Mouse (Mus musculus) liver, embryonic 13.5 days (tissue): Measurements from ENCODE around the gene Mpnd. TPM values are rescaled to one million over a fixed set of nuclear protein-coding genes. Genes with fewer than 3 reads are reported as not detected.

ENCODE experiments used
- ATAC-seq: fragments of 200-750 bp; cut with Nextera tagmentation; 2 replicates; pipeline ENCODE4 v1.8.0; 2017; ENCODE audit warnings: low read depth, mild to moderate bottlenecking, moderate number of reproducible peaks, moderate library complexity
- DNase-seq: peaks from one replicate; pipeline ENCODE4 v3.0.0; 2022
- H3K27ac ChIP-seq: fragments of 300-500 bp; sonication (generic); 2 replicates; pipeline ENCODE4 v1.5.1; 2015; ENCODE audit warnings: moderate library complexity, mild to moderate bottlenecking, inconsistent platforms
- H3K27me3 ChIP-seq: fragments of 300-500 bp; sonication (generic); 2 replicates; pipeline ENCODE4 v1.6.1; 2015; ENCODE audit warnings: mild to moderate bottlenecking, inconsistent platforms
- H3K36me3 ChIP-seq: fragments of 300-500 bp; sonication (generic); 2 replicates; pipeline ENCODE4 v1.6.1; 2015; ENCODE audit warnings: mild to moderate bottlenecking, inconsistent platforms
- H3K4me1 ChIP-seq: fragments of 300-500 bp; sonication (generic); replicated peaks from 2 replicates; pipeline ENCODE4 v1.6.1; 2015; ENCODE audit warnings: inconsistent platforms
- H3K4me2 ChIP-seq: fragments of 300-500 bp; sonication (generic); 2 replicates; pipeline ENCODE4 v1.6.1; 2015; ENCODE audit warnings: inconsistent platforms, mild to moderate bottlenecking, moderate library complexity
- H3K4me3 ChIP-seq: fragments of 300-500 bp; sonication (generic); replicated peaks from 2 replicates; pipeline ENCODE4 v1.5.1; 2015; ENCODE audit warnings: mild to moderate bottlenecking, inconsistent platforms
- H3K9ac ChIP-seq: fragments of 300-500 bp; sonication (generic); 2 replicates; pipeline ENCODE4 v1.6.1; 2015; ENCODE audit warnings: mild to moderate bottlenecking, inconsistent platforms
- H3K9me3 ChIP-seq: fragments of 300-500 bp; sonication (generic); replicated peaks from 2 replicates; pipeline ENCODE4 v1.6.1; 2016; ENCODE audit warnings: inconsistent platforms
- WGBS: fragments of 180-500 bp; shearing (Covaris S2); methylation state at CpG from one replicate; pipeline ENCODE4 v1.1.7; 2015; ENCODE audit not compliant: insufficient replicate concordance; 5-methylcytosine and 5-hydroxymethylcytosine counted together
- polyA plus RNA-seq: library from polyadenylated mRNA; unstranded; fragments of >200 nt; fragmentation: Nextera tagmentation; extraction: Ambion mirVana; gene quantifications from 2 replicates; pipeline ENCODE4 v1.2.1, GENCODE M21; 2015

Mpnd gene
- polyA plus RNA-seq, 1 experiment from 2014 or later = 14.5 TPM

- DNase-seq = no peak
- Histone ChIP-seq H3K27me3 (no peaks in the 10 kb centered on the region), H3K36me3 (peaks cover 64% of the 10 kb centered on the region), H3K27ac (no peak overlapping the region), H3K9ac (no peak overlapping the region), H3K4me3 (no peak overlapping the region), H3K4me1 (peaks cover 49% of the 10 kb centered on the region), H3K4me2 (no peak overlapping the region), H3K9me3 (no peaks in the 10 kb centered on the region)
- ATAC-seq = no peak
- WGBS = 71% methylated on average over 4 of the region's 4 CpGs
Measured at GRCm38 (mm10) chr17:56021161-56021910, 15.8 kb downstream of the Mpnd start.

DNA sequence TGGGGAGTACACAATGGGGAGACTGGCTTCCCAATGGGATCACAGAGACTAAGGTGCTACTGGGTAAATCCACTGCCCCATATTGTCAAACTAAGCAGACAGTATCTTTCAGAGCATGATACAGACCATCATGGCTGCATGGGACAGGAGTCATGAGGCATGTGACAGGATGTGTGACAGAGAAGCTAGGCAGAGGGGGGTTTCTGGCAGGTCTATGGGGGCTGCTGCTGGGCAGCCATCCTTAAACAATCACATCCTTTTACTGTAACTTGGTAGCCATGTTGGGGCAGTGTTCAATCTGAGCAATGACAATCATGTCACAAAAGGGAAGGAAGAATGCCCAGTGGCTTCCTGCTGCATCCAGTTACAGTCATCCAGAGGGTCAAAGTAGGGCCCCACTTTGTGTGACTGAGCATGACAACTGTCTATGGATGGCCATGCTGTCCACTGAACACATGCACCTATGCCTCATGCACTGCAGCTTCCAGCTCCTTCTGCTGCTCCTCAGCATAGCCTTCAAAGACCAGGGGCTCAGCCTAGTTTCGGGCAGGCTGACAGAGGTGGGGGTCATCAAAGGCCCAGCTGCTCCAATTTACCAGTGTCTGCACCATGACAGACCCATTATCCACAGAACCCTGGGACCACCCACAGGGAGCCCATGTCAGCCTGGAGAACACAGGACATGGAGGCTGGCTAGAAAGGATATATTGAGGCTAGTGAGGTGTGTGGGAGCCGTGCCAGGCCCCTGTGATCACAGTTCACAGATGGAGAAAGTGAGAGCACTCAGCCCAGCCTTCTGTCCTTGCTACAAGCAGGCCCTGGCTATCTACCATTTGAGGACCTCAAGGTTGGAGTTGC, 16.8 kb downstream of the Mpnd start:
- H3K4me1 ChIP-seq = peaks cover 58% of the 10 kb centered on the region
- no peak overlapping the region for H3K4me3 ChIP-seq
- no peak overlapping the region for H3K4me2 ChIP-seq
- H3K36me3 ChIP-seq = peaks cover 63% of the 10 kb centered on the region
- no peaks in the 10 kb centered on the region for H3K9me3 ChIP-seq
- no peaks in the 10 kb centered on the region for H3K27me3 ChIP-seq
- no peak for DNase-seq
- ATAC-seq = no peak
- peak overlapping the region; percentile 40; the same call in 1 of the 2 replicates for H3K27ac ChIP-seq
- H3K9ac ChIP-seq = no peak overlapping the region
- 63% methylated on average over 2 of the region's 2 CpGs for WGBS

GRCm38 (mm10) chr17:56022989-56023290, 17.4 kb downstream of the Mpnd start:
- Histone ChIP-seq H3K27me3 (no peaks in the 10 kb centered on the region), H3K27ac (no peak overlapping the region), H3K9ac (no peak overlapping the region), H3K36me3 (peaks cover 63% of the 10 kb centered on the region), H3K4me2 (no peak overlapping the region), H3K9me3 (no peaks in the 10 kb centered on the region), H3K4me3 (no peak overlapping the region), H3K4me1 (peaks cover 63% of the 10 kb centered on the region)
- 82% methylated on average over 4 of the region's 4 CpGs for WGBS
- DNase-seq (no peak), ATAC-seq (no peak)

- ATAC-seq (0 out of 2 replicates have a peak, but pooled peaks have one; percentile 11), DNase-seq (no peak)
- Histone ChIP-seq H3K4me1 (peaks cover 68% of the 10 kb centered on the region), H3K9ac (no peak overlapping the region), H3K27ac (no peak overlapping the region), H3K27me3 (no peaks in the 10 kb centered on the region), H3K9me3 (no peaks in the 10 kb centered on the region), H3K36me3 (peaks cover 63% of the 10 kb centered on the region), H3K4me3 (no peak overlapping the region), H3K4me2 (no peak overlapping the region)
- 40% methylated on average over 5 of the region's 5 CpGs for WGBS
Measured at GRCm38 (mm10) chr17:56023386-56023785, 17.9 kb downstream of the Mpnd start.

DNA sequence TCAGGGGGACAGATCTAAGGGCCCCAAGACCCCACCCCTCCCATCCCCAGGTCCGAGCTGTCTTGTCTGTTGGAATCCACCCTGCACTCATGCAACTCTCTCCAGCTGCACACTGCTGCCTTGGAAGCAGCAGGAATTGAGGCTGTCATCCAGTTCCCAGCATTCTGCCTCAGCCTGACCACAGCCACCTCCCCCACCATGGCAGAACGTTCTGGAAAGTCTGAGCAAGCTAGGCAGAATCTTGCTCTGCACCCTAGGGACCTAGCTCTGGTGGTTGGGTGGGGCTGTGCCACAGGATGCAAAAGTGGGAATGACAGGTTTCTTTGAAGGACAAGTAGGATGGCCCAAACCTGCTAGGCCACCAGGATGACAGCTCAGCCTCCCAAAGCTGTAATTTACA, 19.0 kb downstream of the Mpnd start:
- Histone ChIP-seq H3K4me1 (peaks cover 76% of the 10 kb centered on the region), H3K36me3 (peaks cover 63% of the 10 kb centered on the region), H3K27ac (no peak overlapping the region), H3K27me3 (no peaks in the 10 kb centered on the region), H3K4me2 (no peak overlapping the region), H3K9ac (no peak overlapping the region), H3K4me3 (no peak overlapping the region), H3K9me3 (no peaks in the 10 kb centered on the region)
- WGBS = 63% methylated on average over 2 of the region's 2 CpGs
- ATAC-seq (no peak), DNase-seq (no peak)

DNA sequence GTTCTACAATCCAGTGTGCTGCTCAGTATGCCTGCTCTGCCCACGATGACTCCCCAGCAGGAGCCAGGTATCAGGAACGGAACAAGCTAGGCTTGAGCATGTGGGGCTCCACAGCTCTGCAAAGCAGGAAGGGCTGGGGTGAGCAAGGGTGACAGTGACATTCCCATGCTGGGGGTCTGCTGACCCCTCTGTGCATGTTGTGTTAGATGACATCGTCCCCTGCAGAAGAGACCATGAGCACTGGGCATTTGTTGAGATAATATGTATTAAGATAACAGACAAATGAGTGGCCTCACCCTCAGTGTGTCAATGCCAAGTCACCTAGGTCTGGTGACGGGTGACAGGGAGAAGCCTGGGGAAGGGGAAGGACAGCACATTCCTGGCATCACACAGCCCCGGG, 19.4 kb downstream of the Mpnd start:
- WGBS = 66% methylated on average over 5 of the region's 5 CpGs
- H3K27ac ChIP-seq = no peak overlapping the region
- ATAC-seq = no peak

DNA sequence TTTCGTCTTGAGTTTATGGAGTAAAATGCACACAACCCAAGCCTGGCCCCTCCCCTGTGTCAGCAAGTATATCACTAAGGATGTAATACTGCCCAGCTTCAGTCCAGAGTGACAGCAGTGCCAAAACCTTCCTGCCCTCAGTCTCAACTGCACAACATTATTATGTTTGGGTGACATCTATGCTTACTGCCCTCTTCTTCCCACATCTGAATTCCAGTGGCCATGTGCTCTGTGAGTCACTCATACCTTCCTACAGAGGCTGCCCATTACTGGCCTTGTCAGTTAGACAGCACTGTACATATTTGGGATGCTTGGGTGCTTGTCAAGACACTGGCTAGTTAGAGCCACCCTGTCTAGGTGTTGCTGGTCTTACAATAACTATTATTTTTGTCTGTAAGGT, 20.8 kb downstream of the Mpnd start:
- Histone ChIP-seq H3K4me1 (peaks cover 91% of the 10 kb centered on the region), H3K4me2 (no peak overlapping the region), H3K4me3 (no peak overlapping the region), H3K36me3 (peaks cover 64% of the 10 kb centered on the region), H3K9me3 (no peaks in the 10 kb centered on the region), H3K27me3 (no peaks in the 10 kb centered on the region), H3K9ac (no peak overlapping the region), H3K27ac (no peak overlapping the region)
- 78% methylated on average over 1 of the region's 1 CpGs for WGBS
- DNase-seq (no peak), ATAC-seq (no peak)

More for the DNA sequence above, 19.4 kb downstream of the Mpnd start:
- Histone ChIP-seq H3K4me1 (peaks cover 81% of the 10 kb centered on the region), H3K36me3 (peaks cover 62% of the 10 kb centered on the region), H3K9ac (no peak overlapping the region), H3K27me3 (no peaks in the 10 kb centered on the region), H3K4me3 (no peak overlapping the region), H3K9me3 (no peaks in the 10 kb centered on the region), H3K4me2 (no peak overlapping the region)
- DNase-seq = no peak

DNA sequence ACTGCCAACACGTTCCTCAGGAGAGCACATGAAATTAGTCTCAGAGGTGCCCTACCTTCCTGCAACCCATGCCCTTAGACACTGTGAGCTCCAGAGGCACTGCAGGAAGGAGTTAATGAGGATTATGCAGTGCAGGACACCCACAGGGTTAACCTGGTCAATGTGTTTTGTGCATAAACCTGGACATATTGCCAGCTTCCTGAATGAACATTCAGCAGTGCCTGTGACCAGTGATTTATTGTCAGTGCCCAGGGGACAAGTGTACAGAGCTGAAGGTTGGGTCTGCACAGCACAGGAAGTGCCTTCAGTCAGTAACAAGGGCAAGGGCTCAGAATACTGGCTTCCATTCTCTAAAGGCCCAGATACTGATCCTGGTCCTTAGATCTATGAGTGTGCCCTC, 21.4 kb downstream of the Mpnd start:
- peaks cover 66% of the 10 kb centered on the region for H3K36me3 ChIP-seq
- H3K9ac ChIP-seq = no peak overlapping the region; the same call in 1 of the 2 replicates
- H3K4me3 ChIP-seq = no peak overlapping the region
- WGBS = 68% methylated on average over 1 of the region's 1 CpGs
- DNase-seq (no peak), ATAC-seq (no peak)
- peaks cover 94% of the 10 kb centered on the region for H3K4me1 ChIP-seq
- H3K27ac ChIP-seq = no peak overlapping the region
- H3K9me3 ChIP-seq = no peaks in the 10 kb centered on the region
- no peak overlapping the region for H3K4me2 ChIP-seq
- no peaks in the 10 kb centered on the region for H3K27me3 ChIP-seq

DNA sequence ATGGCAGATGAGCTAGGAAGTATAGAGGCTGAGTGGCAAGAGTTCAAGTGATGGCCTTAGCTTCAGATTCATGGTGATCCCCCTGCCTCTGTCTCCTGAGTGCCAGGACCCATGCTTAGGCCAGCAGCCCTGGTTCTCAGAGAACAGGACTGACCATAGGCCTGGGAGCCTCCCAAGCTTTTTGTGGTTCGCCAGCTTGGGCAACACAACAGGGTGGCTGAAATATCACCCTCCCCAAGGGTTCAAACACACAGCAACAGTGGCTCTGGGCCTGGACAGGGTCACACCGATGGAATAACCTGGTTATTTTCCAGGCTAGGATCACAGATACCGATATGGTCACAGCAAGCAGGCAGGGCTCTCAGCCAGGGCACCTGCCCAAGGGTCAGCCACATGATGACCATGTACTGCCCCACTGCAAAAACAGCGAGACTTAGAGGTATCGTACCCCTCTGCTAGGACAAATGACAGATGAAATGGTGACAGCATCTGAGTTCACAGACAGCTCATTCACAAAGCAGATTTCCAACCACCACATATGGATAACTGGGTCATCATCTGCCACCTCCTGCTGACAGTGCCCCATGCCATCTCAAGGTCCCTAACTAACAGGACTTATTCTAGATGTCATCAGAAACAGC, 22.4 kb downstream of the Mpnd start:
- DNase-seq = no peak
- ATAC-seq = no peak
- H3K4me1 ChIP-seq = peaks cover 94% of the 10 kb centered on the region
- 81% methylated on average over 5 of the region's 5 CpGs for WGBS
- H3K9me3 ChIP-seq = no peaks in the 10 kb centered on the region
- H3K27me3 ChIP-seq = no peaks in the 10 kb centered on the region
- no peak overlapping the region for H3K9ac ChIP-seq
- H3K36me3 ChIP-seq = peaks cover 63% of the 10 kb centered on the region
- no peak overlapping the region for H3K27ac ChIP-seq
- H3K4me3 ChIP-seq = no peak overlapping the region
- H3K4me2 ChIP-seq = no peak overlapping the region

- Histone ChIP-seq H3K4me2 (0 out of 2 replicates have a peak overlapping the region, but pooled peaks have one; percentile 6), H3K27ac (peak overlapping the region; percentile 45; the same call in 1 of the 2 replicates), H3K36me3 (peaks cover 70% of the 10 kb centered on the region), H3K27me3 (no peaks in the 10 kb centered on the region), H3K4me3 (no peak overlapping the region), H3K9ac (no peak overlapping the region), H3K9me3 (no peaks in the 10 kb centered on the region), H3K4me1 (peaks cover 94% of the 10 kb centered on the region)
- DNase-seq (no peak), ATAC-seq (no peak)
- 85% methylated on average over 9 of the region's 9 CpGs for WGBS
Measured at GRCm38 (mm10) chr17:56030238-56030870, 24.8 kb downstream of the Mpnd start.

GRCm38 (mm10) chr17:56030919-56031318, 25.4 kb downstream of the Mpnd start:
- Histone ChIP-seq H3K4me1 (peaks cover 94% of the 10 kb centered on the region), H3K27me3 (no peaks in the 10 kb centered on the region), H3K36me3 (peaks cover 70% of the 10 kb centered on the region), H3K9me3 (no peaks in the 10 kb centered on the region), H3K27ac (peak overlapping the region; percentile 68), H3K4me3 (no peak overlapping the region), H3K9ac (0 out of 2 replicates have a peak overlapping the region, but pooled peaks have one; percentile 15), H3K4me2 (peak overlapping the region; percentile 14; the same call in 1 of the 2 replicates)
- ATAC-seq (peak; percentile 54), DNase-seq (no peak)
- 18% methylated on average over 5 of the region's 5 CpGs for WGBS
